Mouse (Mus musculus): ENCODE results near the gene Notum. TPM values are rescaled to one million over a fixed set of nuclear protein-coding genes. Genes with fewer than 3 reads are reported as not detected.

Notum gene
- polyA plus RNA-seq, 1 experiment from 2014 or later, result 0.29 TPM

DNA sequence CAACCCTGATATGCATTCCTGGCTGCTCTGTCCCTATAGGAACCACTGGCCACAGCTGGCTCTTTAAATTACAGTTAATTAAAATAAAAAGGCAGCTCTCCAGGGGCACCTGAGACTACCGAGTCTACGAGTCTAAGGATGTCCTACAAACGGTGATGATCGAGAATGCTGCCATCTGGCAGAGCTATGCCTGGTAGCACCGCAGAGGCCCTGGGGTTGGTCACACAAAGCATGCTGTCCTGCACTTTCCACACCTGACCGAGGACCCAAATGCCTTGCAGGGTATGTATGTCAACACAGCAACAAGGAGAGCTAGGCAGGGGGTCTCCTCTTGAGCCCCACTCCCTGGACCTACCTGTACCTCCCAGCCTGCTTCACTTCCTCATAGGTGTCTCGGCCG, 47.0 kb downstream of the Notum start:
- peaks cover 47% of the 10 kb centered on the region for H3K36me3 ChIP-seq (replicated peaks; ENCODE audit: insufficient read depth, low read length)
- TF ChIP-seq CTCF (IDR thresholded peaks at IDR 0.05; ENCODE audit: low read depth) (no peak), EP300 (IDR thresholded peaks at IDR 0.05; ENCODE audit: low read depth) (no peak)
- WGBS (ENCODE audit: insufficient replicate concordance), result 82% methylated on average over 8 of the region's 8 CpGs
- H3K4me1 ChIP-seq (ENCODE audit: insufficient read depth), result peaks cover 33% of the 10 kb centered on the region
- no peaks in the 10 kb centered on the region for H3K9me3 ChIP-seq (ENCODE audit: low read length)
- no peak overlapping the region for H3K4me2 ChIP-seq (ENCODE audit: low read depth, low read length)
- H3K9ac ChIP-seq (replicated peaks), result no peak overlapping the region
- DNase-seq (no peak), ATAC-seq (no peak)
- H3K27ac ChIP-seq (ENCODE audit: low read depth), result no peak overlapping the region
- H3K27me3 ChIP-seq (ENCODE audit: insufficient read depth, low read length), result no peaks in the 10 kb centered on the region
- H3K4me3 ChIP-seq (ENCODE audit: low read depth, low read length), result no peak overlapping the region

DNA sequence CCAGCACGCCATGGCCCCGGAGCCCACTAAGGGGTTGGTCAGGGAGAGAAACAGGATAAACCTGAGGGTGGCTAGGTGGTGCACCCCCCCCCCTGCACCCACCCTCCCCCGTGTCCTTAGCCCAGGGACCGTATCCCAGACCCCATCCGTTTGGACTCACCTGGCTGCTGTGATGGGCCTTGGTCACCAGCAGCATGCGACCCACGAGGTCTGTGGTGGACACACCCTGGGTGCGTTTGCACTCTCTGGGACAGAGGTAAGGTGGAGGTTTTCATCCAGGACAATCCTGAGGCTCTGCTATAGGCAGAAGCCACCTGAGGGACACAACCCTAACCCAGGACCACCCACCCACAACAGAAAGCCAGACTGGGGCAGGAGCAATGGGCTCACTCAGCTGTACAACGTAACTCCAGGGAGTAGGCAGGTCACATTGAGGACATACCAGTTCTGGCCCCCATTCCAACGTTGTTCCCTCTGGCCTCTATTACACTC, 47.4 kb downstream of the Notum start:
- Histone ChIP-seq H3K36me3 (replicated peaks; ENCODE audit: insufficient read depth, low read length) (peaks cover 43% of the 10 kb centered on the region), H3K9me3 (ENCODE audit: low read length) (no peaks in the 10 kb centered on the region)
- TF ChIP-seq CTCF (IDR thresholded peaks at IDR 0.05; ENCODE audit: low read depth), result no peak
- TF ChIP-seq EP300 (IDR thresholded peaks at IDR 0.05; ENCODE audit: low read depth), result no peak

GRCm38 (mm10) chr11:120612763-120613162, 48.2 kb downstream of the Notum start:
- Histone ChIP-seq H3K4me3 (ENCODE audit: low read depth, low read length) (no peak overlapping the region), H3K4me2 (ENCODE audit: low read depth, low read length) (no peak overlapping the region), H3K27me3 (ENCODE audit: insufficient read depth, low read length) (no peaks in the 10 kb centered on the region), H3K9me3 (ENCODE audit: low read length) (no peaks in the 10 kb centered on the region), H3K36me3 (replicated peaks; ENCODE audit: insufficient read depth, low read length) (peaks cover 38% of the 10 kb centered on the region), H3K27ac (ENCODE audit: low read depth) (no peak overlapping the region), H3K4me1 (ENCODE audit: insufficient read depth) (peaks cover 28% of the 10 kb centered on the region), H3K9ac (replicated peaks) (no peak overlapping the region)
- peak; percentile 16; the same call in 1 of the 2 replicates for ATAC-seq
- TF ChIP-seq EP300 (IDR thresholded peaks at IDR 0.05; ENCODE audit: low read depth), result no peak
- TF ChIP-seq CTCF (IDR thresholded peaks at IDR 0.05; ENCODE audit: low read depth), result peak; percentile 96
- WGBS (ENCODE audit: insufficient replicate concordance), result 43% methylated on average over 6 of the region's 6 CpGs
- DNase-seq, result peak; percentile 87

More for the DNA sequence above, 47.4 kb downstream of the Notum start:
- Histone ChIP-seq H3K27me3 (ENCODE audit: insufficient read depth, low read length) (no peaks in the 10 kb centered on the region), H3K4me2 (ENCODE audit: low read depth, low read length) (no peak overlapping the region), H3K4me3 (ENCODE audit: low read depth, low read length) (no peak overlapping the region), H3K27ac (ENCODE audit: low read depth) (no peak overlapping the region; the same call in 1 of the 2 replicates), H3K4me1 (ENCODE audit: insufficient read depth) (peaks cover 35% of the 10 kb centered on the region), H3K9ac (replicated peaks) (no peak overlapping the region)
- ATAC-seq (no peak), DNase-seq (no peak)
- WGBS (ENCODE audit: insufficient replicate concordance), result 81% methylated on average over 10 of the region's 10 CpGs

DNA sequence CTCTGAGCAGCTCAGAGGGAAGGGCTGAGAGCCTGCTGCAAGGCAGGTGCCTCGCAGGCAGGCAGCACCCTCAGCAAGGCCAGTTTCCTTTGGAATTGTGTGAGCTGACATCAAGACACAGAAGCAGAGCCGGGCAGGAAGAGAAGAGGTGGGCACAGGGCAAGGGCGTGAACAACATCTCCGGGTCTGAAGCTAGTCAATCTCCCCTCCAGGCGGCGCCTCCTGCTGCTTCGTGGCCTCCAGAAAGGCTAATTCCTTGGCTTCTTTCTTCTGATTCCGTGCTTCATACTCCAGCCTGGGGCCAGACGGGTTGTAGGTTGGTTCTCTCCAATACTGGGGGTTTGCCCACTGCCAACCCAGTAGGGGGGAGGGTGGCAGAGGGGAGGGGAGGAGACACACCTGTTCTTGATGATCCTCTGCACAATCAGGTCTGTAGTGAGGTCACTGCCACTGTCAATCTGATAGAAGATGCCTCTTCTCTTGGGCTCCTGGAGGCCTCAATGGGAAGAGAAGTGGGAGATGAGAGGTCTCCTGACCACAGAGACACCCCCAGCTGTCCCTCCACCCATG, 50.4 kb downstream of the Notum start:
- H3K9ac ChIP-seq (replicated peaks), result no peak overlapping the region
- no peak overlapping the region for H3K27ac ChIP-seq (ENCODE audit: low read depth)
- H3K4me3 ChIP-seq (ENCODE audit: low read depth, low read length), result no peak overlapping the region
- WGBS (ENCODE audit: insufficient replicate concordance), result 84% methylated on average over 9 of the region's 9 CpGs
- H3K4me1 ChIP-seq (ENCODE audit: insufficient read depth), result peaks cover 10% of the 10 kb centered on the region
- DNase-seq (no peak), ATAC-seq (no peak)
- no peaks in the 10 kb centered on the region for H3K27me3 ChIP-seq (ENCODE audit: insufficient read depth, low read length)
- peaks cover 40% of the 10 kb centered on the region for H3K36me3 ChIP-seq (replicated peaks; ENCODE audit: insufficient read depth, low read length)
- H3K9me3 ChIP-seq (ENCODE audit: low read length), result no peaks in the 10 kb centered on the region
- H3K4me2 ChIP-seq (ENCODE audit: low read depth, low read length), result no peak overlapping the region
- TF ChIP-seq CTCF (IDR thresholded peaks at IDR 0.05; ENCODE audit: low read depth) (no peak), EP300 (IDR thresholded peaks at IDR 0.05; ENCODE audit: low read depth) (no peak)

DNA sequence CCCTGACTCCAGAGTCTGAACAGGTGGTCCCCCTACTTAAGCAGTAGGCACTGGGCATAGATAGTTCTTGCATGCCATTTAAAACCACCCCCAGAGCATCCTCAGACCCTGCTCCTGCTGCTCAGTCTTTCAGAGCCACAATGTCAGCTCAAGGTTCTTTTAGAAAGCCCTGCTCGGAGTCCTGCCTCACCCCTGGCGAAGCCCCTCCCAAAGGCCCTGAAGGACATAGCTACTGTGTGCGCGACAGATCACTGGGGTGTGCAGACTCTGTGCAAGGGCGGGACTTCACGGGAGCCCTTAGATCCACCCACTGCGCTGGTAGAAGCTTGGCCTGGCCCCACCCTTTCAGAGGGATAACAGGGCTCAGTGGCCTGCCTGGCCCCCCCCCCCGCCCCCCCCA, 51.7 kb downstream of the Notum start:
- Histone ChIP-seq H3K4me1 (ENCODE audit: insufficient read depth) (peaks cover 10% of the 10 kb centered on the region), H3K9ac (replicated peaks) (peak overlapping the region; percentile 49; the same call in 1 of the 2 replicates), H3K4me2 (ENCODE audit: low read depth, low read length) (peak overlapping the region; percentile 64), H3K27ac (ENCODE audit: low read depth) (peak overlapping the region; percentile 44; the same call in 1 of the 2 replicates), H3K27me3 (ENCODE audit: insufficient read depth, low read length) (no peaks in the 10 kb centered on the region), H3K36me3 (replicated peaks; ENCODE audit: insufficient read depth, low read length) (peaks cover 46% of the 10 kb centered on the region), H3K4me3 (ENCODE audit: low read depth, low read length) (no peak overlapping the region), H3K9me3 (ENCODE audit: low read length) (no peaks in the 10 kb centered on the region)
- TF ChIP-seq CTCF (IDR thresholded peaks at IDR 0.05; ENCODE audit: low read depth) (no peak), EP300 (IDR thresholded peaks at IDR 0.05; ENCODE audit: low read depth) (no peak)
- WGBS (ENCODE audit: insufficient replicate concordance), result 39% methylated on average over 7 of the region's 8 CpGs
- no peak for DNase-seq
- peak; percentile 48 for ATAC-seq

DNA sequence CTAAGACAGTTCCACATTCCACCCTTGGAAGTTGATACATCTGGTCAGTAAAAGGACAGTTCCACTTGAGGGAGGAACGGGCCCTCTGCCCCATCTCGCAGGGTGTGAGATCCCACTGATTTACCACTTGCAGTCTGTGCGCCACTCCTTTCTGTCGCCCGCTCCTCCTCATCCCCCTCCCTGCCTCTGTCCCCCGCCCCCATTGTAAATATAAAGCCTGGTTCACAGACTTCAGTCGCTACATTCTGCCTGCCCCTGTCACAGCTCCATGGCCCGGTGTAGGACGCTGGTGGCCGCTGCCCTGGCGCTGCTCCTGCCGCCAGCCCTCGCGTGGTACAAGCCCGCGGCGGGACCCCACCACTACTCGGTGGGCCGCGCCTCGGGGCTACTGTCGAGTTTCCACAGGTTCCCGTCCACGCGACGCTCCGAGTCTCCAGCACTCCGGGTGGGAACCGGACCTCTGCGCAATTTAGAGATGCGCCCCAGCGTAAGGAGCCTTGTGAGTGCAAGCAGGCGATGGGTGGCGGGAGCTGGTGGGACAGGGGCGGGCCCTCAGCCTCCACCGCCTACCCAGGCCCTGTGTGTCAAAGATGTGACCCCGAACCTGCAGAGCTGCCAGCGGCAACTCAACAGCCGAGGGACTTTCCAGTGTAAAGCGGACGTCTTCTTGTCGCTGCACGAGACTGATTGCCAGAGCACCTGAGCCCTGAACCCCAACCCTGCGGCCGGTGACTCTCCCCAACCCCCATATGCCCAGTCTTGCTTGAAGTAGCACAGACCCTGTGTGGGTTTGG, 52.5 kb downstream of the Notum start, which contains the start of gene Npb:
Npb (plus strand) TSS at position 237 of the 794 bp plus-strand sequence.
- WGBS (ENCODE audit: insufficient replicate concordance), result 17% methylated on average over 45 of the region's 45 CpGs
- H3K4me3 ChIP-seq (ENCODE audit: low read depth, low read length), result peak within 1 kb of the TSS; percentile 21; the same call in 1 of the 2 replicates
- no peaks in the 10 kb centered on the region for H3K27me3 ChIP-seq (ENCODE audit: insufficient read depth, low read length)
- H3K27ac ChIP-seq (ENCODE audit: low read depth), result peak within 1 kb of the TSS; percentile 68
- no peak for DNase-seq
- H3K4me2 ChIP-seq (ENCODE audit: low read depth, low read length), result peak within 1 kb of the TSS; percentile 64
- peak; percentile 44 for ATAC-seq
- peak within 1 kb of the TSS; percentile 49 for H3K9ac ChIP-seq (replicated peaks)
- TF ChIP-seq EP300 (IDR thresholded peaks at IDR 0.05; ENCODE audit: low read depth) (no peak), CTCF (IDR thresholded peaks at IDR 0.05; ENCODE audit: low read depth) (no peak)
- peaks cover 45% of the 10 kb centered on the region for H3K36me3 ChIP-seq (replicated peaks; ENCODE audit: insufficient read depth, low read length)
- no peaks in the 10 kb centered on the region for H3K9me3 ChIP-seq (ENCODE audit: low read length)
- peaks cover 10% of the 10 kb centered on the region for H3K4me1 ChIP-seq (ENCODE audit: insufficient read depth)
